Mouse (Mus musculus): ENCODE results near the gene Fut11. TPM values are rescaled to one million over a fixed set of nuclear protein-coding genes. Genes with fewer than 3 reads are reported as not detected.
A peak's percentile ranks its signal among the peaks of the same experiment; 100 is the strongest.
"Not testable (repeated sequence)": the region's sequence is repeated elsewhere in the genome, so short reads cannot be mapped to it uniquely, and the experiment has no call there.

Fut11 gene
- total and polyA plus RNA-seq, 2 experiments from 2014 or later = 17.9 to 20.7 TPM

GRCm38 (mm10) chr14:20701554-20701953 lies 6.8 kb downstream of the Fut11 start:
- H3K4me1 ChIP-seq (ENCODE audit: insufficient read depth) = peaks cover 19% of the 10 kb centered on the region
- peak overlapping the region; percentile 64 for H3K4me2 ChIP-seq (ENCODE audit: low read depth)
- H3K9ac ChIP-seq = no peak overlapping the region
- no peak overlapping the region for H3K27ac ChIP-seq (ENCODE audit: low read depth, low read length)
- H3K9me3 ChIP-seq (ENCODE audit: low read length) = no peaks in the 10 kb centered on the region
- DNase-seq (no peak), ATAC-seq (no peak)
- H3K4me3 ChIP-seq (ENCODE audit: low read depth, low read length) = peak overlapping the region; percentile 82; the same call in 1 of the 2 replicates
- WGBS = 66% methylated on average over 8 of the region's 8 CpGs
- H3K36me3 ChIP-seq (ENCODE audit: insufficient read depth) = 0 out of 2 replicates have a peak, but pooled peaks cover 10% of the 10 kb centered on the region
- H3K27me3 ChIP-seq (ENCODE audit: insufficient read depth, low read length) = no peaks in the 10 kb centered on the region
- no peak for TF ChIP-seq CTCF (IDR thresholded peaks at IDR 0.05; ENCODE audit: low read depth)

- peak overlapping the region; percentile 93 for H3K9ac ChIP-seq
- H3K27me3 ChIP-seq (ENCODE audit: insufficient read depth, low read length) = no peaks in the 10 kb centered on the region
- DNase-seq = peak; percentile 4
- H3K4me2 ChIP-seq (ENCODE audit: low read depth) = peak overlapping the region; percentile 64
- peak; percentile 34 for ATAC-seq
- H3K4me3 ChIP-seq (ENCODE audit: low read depth, low read length) = peak overlapping the region; percentile 82
- peaks cover 14% of the 10 kb centered on the region for H3K4me1 ChIP-seq (ENCODE audit: insufficient read depth)
- 0 out of 2 replicates have a peak, but pooled peaks cover 10% of the 10 kb centered on the region for H3K36me3 ChIP-seq (ENCODE audit: insufficient read depth)
- WGBS = 14% methylated on average over 15 of the region's 15 CpGs
- H3K9me3 ChIP-seq (ENCODE audit: low read length) = no peaks in the 10 kb centered on the region
- TF ChIP-seq CTCF (IDR thresholded peaks at IDR 0.05; ENCODE audit: low read depth) = no peak
- peak overlapping the region; percentile 92 for H3K27ac ChIP-seq (ENCODE audit: low read depth, low read length)
These were observed 7.5 kb downstream of the Fut11 start for GRCm38 (mm10) chr14:20702096-20702740.

GRCm38 (mm10) chr14:20702741-20703381 lies 8.1 kb downstream of the Fut11 start, which contains the start of gene Chchd1:
TSS of gene Chchd1 (plus strand) at chr14:20703006.
- ATAC-seq (peak; percentile 70), DNase-seq (peak; percentile 92)
- peak within 1 kb of the TSS; percentile 82 for H3K4me3 ChIP-seq (ENCODE audit: low read depth, low read length)
- H3K4me1 ChIP-seq (ENCODE audit: insufficient read depth) = peaks cover 8% of the 10 kb centered on the region; the same call in 1 of the 2 replicates
- H3K27ac ChIP-seq (ENCODE audit: low read depth, low read length) = peak within 1 kb of the TSS; percentile 92
- TF ChIP-seq CTCF (IDR thresholded peaks at IDR 0.05; ENCODE audit: low read depth) = no peak
- peak within 1 kb of the TSS; percentile 64 for H3K4me2 ChIP-seq (ENCODE audit: low read depth)
- peak within 1 kb of the TSS; percentile 93 for H3K9ac ChIP-seq
- 1% methylated on average over 61 of the region's 61 CpGs for WGBS
- H3K27me3 ChIP-seq (ENCODE audit: insufficient read depth, low read length) = no peaks in the 10 kb centered on the region
- 0 out of 2 replicates have a peak, but pooled peaks cover 10% of the 10 kb centered on the region for H3K36me3 ChIP-seq (ENCODE audit: insufficient read depth)
- no peaks in the 10 kb centered on the region for H3K9me3 ChIP-seq (ENCODE audit: low read length)

DNA sequence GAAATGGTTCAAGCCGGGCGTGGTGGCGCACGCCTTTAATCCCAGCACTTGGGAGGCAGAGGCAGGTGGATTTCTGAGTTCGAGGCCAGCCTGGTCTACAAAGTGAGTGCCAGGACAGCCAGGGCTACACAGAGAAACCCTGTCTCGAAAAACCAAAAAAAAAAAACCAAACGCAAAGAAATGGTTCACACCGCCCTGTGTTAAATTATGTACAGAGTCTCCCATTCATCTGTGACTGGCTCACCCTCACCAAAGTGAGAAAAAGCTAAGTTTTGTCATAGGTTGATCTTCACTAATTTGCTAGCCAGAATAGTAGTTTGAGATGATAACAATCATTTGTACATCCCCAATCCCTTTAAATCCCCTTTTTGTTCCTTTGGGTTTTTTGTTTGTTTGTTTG lies 8.7 kb downstream of the Fut11 start:
- not testable (repeated sequence) for H3K9me3 ChIP-seq (ENCODE audit: low read length); H3K36me3 ChIP-seq (ENCODE audit: insufficient read depth); H3K27me3 ChIP-seq (ENCODE audit: insufficient read depth, low read length); ATAC-seq; H3K4me1 ChIP-seq (ENCODE audit: insufficient read depth); DNase-seq
- peak overlapping the region; percentile 93 for H3K9ac ChIP-seq
- peak overlapping the region; percentile 64 for H3K4me2 ChIP-seq (ENCODE audit: low read depth)
- H3K27ac ChIP-seq (ENCODE audit: low read depth, low read length) = peak overlapping the region; percentile 92
- 9% methylated on average over 8 of the region's 8 CpGs for WGBS
- peak overlapping the region; percentile 82 for H3K4me3 ChIP-seq (ENCODE audit: low read depth, low read length)

- DNase-seq (peak; percentile 96), ATAC-seq (peak; percentile 90)
- H3K9me3 ChIP-seq (ENCODE audit: low read length) = no peaks in the 10 kb centered on the region
- no peaks in the 10 kb centered on the region for H3K27me3 ChIP-seq (ENCODE audit: insufficient read depth, low read length)
- 0 out of 2 replicates have a peak, but pooled peaks have one; percentile 20 for TF ChIP-seq CTCF (IDR thresholded peaks at IDR 0.05; ENCODE audit: low read depth)
- peaks cover 24% of the 10 kb centered on the region for H3K36me3 ChIP-seq (ENCODE audit: insufficient read depth)
- 3% methylated on average over 80 of the region's 80 CpGs for WGBS
- peak within 1 kb of the TSS; percentile 98 for H3K4me3 ChIP-seq (ENCODE audit: low read depth, low read length)
- peaks cover 11% of the 10 kb centered on the region for H3K4me1 ChIP-seq (ENCODE audit: insufficient read depth)
- H3K27ac ChIP-seq (ENCODE audit: low read depth, low read length) = peak within 1 kb of the TSS; percentile 95
- H3K9ac ChIP-seq = peak within 1 kb of the TSS; percentile 99
- H3K4me2 ChIP-seq (ENCODE audit: low read depth) = peak within 1 kb of the TSS; percentile 68
These were observed 12.7 kb downstream of the Fut11 start, which contains the start of gene Zswim8 for GRCm38 (mm10) chr14:20707201-20708190. TSS of gene Zswim8 (plus strand) at chr14:20707552.

GRCm38 (mm10) chr14:20708239-20708638 lies 13.5 kb downstream of the Fut11 start:
- DNase-seq = peak; percentile 41
- Histone ChIP-seq H3K27me3 (ENCODE audit: insufficient read depth, low read length) (no peaks in the 10 kb centered on the region), H3K9me3 (ENCODE audit: low read length) (no peaks in the 10 kb centered on the region), H3K9ac (peak overlapping the region; percentile 99), H3K4me1 (ENCODE audit: insufficient read depth) (peaks cover 11% of the 10 kb centered on the region), H3K27ac (ENCODE audit: low read depth, low read length) (peak overlapping the region; percentile 95), H3K36me3 (ENCODE audit: insufficient read depth) (peaks cover 31% of the 10 kb centered on the region), H3K4me2 (ENCODE audit: low read depth) (peak overlapping the region; percentile 68), H3K4me3 (ENCODE audit: low read depth, low read length) (peak overlapping the region; percentile 98)
- peak; percentile 12; the same call in 1 of the 2 replicates for ATAC-seq
- no peak for TF ChIP-seq CTCF (IDR thresholded peaks at IDR 0.05; ENCODE audit: low read depth)
- WGBS = 6% methylated on average over 10 of the region's 10 CpGs
